Mouse (Mus musculus): ENCODE measurements around the gene Dnajc7. TPM values are rescaled to one million over a fixed set of nuclear protein-coding genes. Genes with fewer than 3 reads are reported as not detected.
"Not testable (repeated sequence)": the region's sequence is repeated elsewhere in the genome, so short reads cannot be mapped to it uniquely, and the experiment has no call there.

Dnajc7 gene
- total RNA-seq (2015) = 81.2 and 93.3 TPM in 2 replicates
- total RNA-seq (2017) = 102 and 136 TPM in 2 replicates

DNA sequence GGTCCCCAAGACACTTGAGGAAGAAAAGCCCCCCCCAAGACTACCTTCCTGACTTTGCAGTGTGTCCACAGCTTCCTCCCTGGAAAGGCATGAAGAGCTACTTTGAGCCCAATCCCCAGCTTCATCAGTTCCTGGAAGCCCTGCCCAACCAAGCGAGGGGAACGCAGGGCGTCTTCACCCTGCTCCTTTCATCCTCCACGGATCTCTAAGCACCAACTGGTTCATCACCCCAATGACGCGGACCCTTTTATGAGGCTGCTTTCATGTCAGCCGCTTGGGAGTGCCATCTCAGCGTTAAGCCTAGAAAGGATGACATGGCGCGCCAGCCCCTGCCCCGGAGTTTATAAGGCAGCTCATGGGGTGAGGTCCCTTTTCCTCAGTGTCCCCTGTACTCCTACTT, at the start of gene Dnajc7:
TSS of gene Dnajc7 (minus strand) at position 187 of the 400 bp plus-strand sequence.
- no peak for ATAC-seq (replicated peaks; ENCODE audit: poor library complexity)

DNA sequence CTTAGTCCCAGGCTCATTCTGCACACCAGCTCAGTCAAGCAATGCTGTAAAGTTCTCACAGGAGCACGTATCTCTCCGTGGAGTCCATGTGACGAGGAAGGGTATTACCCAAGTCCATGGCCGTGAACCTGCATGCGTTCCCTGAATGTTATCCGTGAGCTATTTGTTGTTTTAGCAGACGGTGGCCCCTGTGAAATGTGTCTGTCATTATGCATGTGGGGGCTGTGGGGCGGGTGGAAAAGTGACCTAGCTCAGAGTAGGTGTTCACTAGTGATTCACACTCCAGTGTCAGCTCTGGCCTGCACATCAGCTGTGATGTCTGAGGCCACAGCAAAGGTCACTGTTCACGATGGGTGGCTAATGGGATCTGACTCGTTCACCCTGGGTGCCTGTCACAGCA, 39.8 kb upstream of the Dnajc7 start:
- ATAC-seq (replicated peaks; ENCODE audit: poor library complexity) = no peak

DNA sequence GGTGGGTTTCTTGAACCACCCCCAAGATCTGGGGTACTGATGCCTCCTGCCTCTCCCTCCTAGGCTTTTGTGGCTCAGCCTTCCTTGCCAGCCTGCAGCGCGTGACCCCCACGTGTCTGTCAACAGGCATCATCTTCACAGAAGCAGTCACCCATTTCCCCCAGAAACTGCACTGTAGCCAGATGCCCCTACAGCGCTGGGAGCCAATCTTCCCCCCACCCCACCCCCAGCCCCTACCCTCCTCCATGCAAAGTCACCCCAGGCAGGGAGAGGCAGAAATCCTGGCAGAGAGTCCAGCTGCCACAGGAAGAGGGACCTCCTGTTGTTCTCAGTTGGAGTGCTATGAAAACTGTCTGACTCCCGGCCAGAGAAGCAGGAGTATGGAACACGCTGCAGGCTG, 36.5 kb upstream of the Dnajc7 start:
- no peak for ATAC-seq (replicated peaks; ENCODE audit: poor library complexity)

DNA sequence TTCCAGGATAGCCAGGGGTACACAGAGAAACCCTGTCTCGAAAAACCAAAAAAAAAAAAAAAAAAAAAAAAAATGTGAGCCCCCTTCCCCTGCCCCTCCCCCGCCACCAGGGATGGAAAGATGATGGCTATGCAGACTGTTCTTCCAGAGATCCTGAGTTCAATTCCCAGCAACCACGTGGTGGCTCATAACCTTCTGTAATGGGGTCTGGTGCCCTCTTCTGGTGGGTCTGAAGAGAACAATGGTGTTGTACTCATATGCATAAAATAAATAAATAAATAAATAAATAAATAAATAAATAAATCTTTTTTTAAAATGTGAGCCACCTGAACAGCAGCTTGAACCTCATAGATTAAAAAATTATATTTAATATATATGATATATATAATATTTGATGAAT, 35.6 kb upstream of the Dnajc7 start:
- ATAC-seq (replicated peaks; ENCODE audit: poor library complexity) = not testable (repeated sequence)

DNA sequence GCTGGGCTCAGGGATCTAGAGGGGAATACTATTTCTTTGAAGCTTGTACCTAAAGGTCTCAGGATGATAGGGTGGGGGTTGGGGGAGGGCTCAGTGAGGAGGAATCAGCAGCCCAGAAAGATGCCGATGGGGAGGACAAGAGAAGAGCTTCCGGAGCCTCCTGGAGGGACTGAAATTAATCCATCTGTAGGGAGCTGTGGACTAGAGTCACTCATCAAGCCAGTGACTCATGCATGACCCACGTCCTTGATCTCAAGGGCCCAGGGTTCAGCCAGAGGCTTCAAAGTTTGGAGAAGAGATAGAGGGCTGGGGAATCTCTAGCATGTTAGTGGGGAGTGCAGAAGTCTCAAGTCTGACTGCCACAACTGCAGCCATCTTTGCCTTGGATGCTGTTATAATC, 31.8 kb upstream of the Dnajc7 start:
- no peak for ATAC-seq (replicated peaks; ENCODE audit: poor library complexity)

DNA sequence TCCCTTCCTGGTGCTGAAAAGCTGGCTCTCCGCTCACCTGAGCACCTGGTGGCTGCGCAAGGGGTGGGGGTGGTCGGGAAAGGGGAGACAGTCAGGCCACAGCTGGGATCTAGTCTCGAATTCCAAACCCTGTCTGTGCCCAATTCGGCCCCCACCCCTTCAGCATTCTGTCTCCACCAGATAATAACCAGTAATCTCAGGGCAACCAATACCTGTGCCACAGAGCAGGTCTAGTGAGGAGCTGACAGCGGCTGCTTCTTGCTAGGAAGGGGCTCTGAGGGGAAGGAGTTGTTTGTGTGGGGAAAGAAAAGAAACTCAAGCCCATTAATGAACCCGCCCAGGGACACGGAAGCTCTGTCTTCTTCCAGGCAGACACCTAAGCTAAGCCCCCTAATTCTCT, 31.2 kb upstream of the Dnajc7 start:
- no peak for ATAC-seq (replicated peaks; ENCODE audit: poor library complexity)

DNA sequence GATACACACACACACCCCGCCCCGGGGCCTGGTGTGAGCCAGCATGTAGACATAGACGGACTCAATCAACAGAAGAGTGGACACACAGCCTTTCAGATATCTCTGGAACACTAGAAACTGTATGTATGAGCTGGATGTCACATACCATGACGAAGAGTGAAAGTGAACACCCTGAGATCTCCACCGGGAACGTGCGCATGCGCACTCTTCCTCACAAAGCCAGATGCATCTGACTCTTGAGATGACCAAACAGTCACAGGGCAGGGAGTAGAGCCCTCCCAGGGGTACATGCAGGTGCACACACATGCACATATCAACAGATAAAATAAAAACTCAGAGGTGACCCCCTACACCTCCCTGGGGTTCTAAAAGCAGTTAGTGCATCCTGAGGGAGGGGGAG, 28.4 kb upstream of the Dnajc7 start:
- ATAC-seq (replicated peaks; ENCODE audit: poor library complexity) = no peak

DNA sequence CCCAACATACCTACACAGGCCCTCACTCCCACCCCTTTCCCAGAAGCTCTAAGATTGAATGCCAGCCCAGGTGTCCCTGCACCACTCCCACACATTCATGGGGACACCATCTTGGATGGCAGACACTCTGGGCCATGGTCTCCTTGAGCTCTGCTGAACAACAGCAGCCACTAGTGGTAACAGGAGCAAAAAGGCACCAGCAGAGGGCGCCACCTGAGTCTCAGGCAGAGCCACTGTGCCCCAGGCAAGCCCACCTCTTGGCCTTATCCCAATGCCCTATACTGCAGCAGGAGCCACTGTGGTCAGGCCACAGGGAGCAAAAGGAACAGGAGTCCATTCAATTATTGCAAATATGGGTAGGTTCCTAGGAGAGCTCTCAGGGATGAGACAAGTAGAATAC, 26.3 kb upstream of the Dnajc7 start:
- peak; percentile 94 for ATAC-seq (replicated peaks; ENCODE audit: poor library complexity)

DNA sequence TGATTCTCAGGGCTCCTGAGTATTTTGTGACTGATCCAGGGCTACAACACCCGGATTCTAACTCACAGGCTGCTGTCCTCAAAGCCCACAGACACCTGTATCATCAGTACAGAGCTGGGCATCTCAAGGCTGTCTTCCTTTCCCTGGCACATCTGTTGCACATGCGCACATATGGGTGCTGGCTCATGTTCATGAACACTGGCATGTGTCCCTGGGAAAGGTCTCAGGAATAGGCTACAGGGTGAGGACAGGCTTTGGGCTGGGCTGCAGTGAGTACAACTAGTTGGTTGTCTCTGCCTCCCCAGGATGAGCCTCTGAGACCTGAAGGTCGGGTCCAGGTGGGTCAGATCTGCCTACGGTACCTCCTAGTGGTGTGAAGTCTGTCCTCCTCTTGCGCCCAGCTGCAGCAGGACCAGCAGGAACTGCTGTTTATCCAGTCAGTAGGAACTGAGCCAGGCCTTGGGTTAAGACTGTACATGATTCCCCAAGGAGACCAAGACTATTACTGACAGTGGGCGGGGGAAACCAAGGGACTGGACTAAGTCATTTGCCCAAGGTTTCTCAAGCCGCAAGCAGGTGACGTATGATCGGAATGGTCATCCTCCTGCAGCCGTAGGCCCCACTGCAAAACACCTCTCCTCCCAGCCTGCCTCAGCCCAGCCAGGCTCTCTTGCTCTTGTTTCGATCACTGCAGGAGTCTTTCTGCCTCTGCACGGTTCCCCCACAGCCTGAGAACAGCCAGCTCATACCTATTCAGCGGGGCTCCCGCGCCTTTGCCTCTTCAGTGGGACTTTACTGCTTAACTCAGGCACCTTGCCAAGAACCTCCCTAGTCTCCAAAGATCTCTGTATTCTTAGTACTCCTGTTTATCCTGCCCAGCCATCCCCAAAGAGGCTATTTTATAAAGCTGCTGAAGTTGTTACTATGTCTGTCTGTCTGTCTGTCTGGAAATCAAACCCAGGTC, 23.9 kb upstream of the Dnajc7 start:
- ATAC-seq (replicated peaks; ENCODE audit: poor library complexity) = no peak

DNA sequence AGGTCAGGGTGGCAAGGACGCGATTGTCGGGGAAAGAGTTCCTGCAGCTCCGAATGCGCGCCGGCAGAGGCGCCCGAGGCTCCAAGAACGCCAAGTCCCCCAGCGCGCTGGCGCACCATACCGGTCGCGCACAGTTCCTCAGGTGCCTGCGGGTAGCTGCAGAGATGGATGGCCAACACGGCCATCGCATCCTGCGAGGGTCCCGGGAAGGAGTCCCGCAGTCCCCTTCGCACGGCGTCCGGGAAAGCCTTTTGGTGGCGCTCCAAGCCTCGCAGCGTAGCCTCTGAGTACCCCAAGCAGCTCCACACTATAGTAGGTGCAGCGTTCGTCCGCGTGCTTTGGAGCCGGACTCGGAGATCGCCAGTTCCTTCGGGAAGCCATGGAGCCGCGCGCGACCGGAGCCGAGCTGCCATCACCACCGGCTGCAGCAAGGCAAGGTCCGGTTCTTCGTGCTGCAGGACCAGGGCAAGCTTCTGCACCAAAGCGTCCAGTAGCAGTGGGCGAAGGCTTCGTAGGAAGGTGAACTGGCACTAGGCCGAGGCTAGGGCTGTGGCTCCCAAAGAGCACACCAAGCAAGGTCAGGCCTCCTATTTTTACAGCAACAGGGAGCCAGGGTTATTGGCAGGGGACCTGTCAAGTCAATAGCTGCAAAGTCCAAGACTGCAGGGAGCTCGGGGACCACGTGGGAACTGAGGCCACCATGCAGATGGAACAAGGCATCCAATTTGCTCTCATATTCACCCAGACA, 20.4 kb upstream of the Dnajc7 start:
- ATAC-seq (replicated peaks; ENCODE audit: poor library complexity) = peak; percentile 85

DNA sequence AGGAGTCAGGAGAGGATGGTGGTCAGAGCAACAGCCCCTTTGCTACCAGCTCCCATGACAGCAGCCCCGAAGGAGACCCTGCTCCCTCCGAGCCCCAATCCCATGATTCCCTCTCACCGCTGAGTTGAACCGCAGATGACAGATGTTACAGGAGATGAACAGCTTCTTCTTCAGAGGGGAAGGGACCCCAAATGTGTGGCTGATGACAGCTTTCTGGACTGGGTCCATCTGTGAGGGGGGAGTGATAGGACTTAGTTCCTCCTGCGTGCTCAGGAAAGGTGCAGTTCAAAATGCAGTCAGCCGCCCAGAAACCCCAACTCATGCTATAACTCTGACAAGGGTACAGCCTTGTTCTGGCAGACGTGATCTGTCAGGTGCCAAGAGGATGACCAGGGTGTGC, 14.6 kb upstream of the Dnajc7 start:
- no peak for ATAC-seq (replicated peaks; ENCODE audit: poor library complexity)

DNA sequence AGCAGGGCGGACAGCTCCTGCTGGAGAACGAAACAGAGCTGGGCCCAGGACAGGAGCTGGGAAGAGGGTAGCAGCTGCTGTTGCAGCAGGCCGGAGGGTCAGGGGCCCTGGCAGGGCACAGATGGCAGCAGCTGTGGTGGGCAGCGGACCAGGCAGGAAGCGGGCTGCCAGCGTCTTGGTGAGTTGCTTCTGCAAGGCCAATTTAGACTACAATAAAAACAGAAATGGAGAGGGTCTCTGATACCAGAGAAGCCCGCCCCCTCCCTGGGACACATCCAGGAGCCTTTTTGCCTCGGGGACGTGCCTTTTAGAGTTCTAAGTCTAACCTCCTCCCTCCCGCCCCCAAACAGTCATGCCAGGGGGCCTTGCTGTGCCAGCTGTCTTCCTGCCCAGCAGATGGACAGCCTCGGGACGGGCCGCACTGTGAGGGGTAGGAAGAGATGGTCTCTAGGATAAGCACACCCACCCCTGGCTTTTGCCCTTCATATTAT, 8.9 kb upstream of the Dnajc7 start:
- no peak for ATAC-seq (replicated peaks; ENCODE audit: poor library complexity)

DNA sequence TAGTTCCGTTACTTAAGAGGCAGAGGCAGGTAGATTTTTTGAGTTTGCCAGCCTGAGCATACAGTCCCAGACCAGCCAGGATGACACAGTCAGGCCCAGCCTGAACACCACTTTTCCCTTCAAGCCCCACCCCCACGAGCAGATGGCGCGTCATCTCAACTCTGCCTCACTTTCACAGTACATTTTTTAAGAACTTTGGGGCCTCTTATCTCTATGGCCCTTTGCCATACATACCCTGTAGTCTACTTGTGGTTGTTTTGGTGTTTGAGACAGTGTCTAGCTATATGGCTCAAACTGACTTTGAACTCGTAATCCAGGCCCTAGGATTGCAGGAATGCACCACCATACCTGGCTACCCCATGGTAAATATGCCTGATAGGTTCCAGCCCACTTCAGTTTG, 8.1 kb upstream of the Dnajc7 start:
- peak; percentile 52 for ATAC-seq (replicated peaks; ENCODE audit: poor library complexity)

DNA sequence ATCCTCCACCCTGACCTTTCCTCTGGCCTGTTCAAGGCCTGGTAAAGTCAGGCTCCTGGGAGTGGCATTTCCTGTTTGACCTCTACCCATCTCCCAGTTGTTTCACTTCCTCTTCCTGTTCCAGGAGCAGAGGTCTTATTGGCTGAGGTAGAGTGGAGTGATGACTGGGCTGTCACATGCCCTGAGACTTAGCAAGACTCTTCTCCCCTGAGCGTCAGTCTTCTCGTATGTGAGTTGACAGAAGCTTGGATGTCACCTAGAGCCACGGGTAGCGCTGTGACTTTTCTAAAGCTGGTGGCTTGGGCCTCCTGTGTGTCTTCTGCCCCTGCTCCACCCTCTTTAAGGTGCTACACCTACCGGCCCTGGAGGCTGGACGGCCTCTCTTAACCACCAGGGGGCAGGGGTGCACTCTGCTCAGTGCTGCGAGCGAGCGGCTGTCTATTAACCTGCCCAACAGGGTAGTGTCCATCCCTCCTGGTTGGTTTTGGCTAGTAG, 6.8 kb upstream of the Dnajc7 start:
- ATAC-seq (replicated peaks; ENCODE audit: poor library complexity) = peak; percentile 62

DNA sequence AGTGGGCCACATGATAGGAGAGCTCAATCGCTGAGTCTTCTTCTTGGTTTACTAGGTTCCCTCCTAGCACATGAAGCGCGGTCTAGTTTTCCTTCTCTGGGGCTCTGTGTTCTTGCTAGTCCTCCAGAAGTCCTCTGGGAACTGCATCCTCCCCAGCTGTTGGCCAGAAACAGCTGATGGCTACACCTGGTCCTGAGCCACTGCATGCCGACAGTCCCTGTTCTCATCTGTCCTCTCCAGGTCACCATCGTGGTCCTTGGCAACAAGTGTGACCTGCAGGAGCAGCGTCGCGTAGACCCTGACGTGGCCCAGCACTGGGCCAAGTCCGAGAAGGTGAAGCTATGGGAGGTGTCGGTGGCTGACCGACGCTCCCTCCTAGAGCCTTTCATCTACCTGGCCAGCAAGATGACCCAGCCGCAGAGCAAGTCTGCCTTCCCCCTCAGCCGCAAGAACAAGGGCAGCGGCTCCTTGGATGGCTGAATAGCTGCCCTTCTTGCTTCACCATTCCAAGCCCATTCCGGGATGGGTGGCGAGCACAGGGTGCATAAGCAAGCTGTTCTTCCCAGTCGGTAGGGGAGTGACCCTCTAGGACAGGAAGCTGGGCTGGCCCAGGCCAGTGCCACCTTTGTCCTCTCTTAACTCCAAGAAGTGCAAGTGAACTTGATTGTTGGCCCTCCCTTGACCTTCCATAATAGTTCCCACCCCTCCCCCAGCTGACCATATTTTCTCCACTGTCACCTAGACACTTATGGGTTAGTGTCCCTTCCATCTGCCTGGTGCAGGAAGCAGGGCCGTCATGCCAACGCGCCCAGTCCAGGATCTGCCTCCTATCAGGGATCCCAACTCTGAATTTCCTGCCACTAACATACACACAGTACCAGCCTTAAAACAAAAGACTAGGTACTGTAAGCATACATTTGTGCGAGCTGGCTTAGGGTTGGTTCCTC, 6.1 kb upstream of the Dnajc7 start:
- no peak for ATAC-seq (replicated peaks; ENCODE audit: poor library complexity)

DNA sequence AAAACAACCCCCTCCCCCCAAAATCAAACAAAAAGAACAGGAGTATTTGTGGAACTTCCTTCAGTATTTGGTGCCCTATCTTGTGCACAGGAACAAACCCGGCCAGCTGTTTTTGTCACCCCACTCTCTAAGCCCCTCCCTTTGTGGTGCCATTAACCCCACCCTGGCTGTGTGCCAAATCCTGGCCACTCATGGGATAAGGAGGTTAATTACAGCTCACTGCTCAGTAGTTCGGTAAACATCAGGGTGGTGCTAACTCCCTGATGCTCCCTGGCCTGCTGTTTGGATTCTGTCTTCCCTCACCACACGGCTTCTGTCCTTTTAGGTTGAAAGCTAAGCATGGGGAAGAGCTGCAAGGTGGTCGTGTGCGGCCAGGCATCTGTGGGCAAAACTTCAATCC, 3.9 kb upstream of the Dnajc7 start:
- ATAC-seq (replicated peaks; ENCODE audit: poor library complexity) = no peak

DNA sequence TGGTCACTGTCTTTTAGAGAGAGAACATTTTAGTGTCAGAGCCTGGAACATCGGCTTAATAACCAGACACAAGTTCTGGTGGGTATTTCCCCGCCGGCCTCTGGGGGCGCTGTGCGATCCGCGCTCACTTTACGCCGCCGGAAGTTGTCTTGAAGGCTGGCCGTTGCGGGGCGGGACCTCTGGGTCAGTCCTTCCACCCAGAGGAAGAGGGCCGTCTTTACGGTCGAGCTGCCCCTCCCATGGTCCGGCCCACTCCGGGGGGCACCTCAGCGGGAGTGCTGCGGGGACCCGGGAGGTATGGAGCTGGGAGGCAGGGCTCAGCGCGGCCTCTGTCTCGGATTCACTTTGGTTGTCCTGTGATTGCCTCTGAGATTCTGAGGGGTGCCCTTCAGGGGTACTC, 2.7 kb upstream of the Dnajc7 start:
- peak; percentile 63 for ATAC-seq (replicated peaks; ENCODE audit: poor library complexity)

DNA sequence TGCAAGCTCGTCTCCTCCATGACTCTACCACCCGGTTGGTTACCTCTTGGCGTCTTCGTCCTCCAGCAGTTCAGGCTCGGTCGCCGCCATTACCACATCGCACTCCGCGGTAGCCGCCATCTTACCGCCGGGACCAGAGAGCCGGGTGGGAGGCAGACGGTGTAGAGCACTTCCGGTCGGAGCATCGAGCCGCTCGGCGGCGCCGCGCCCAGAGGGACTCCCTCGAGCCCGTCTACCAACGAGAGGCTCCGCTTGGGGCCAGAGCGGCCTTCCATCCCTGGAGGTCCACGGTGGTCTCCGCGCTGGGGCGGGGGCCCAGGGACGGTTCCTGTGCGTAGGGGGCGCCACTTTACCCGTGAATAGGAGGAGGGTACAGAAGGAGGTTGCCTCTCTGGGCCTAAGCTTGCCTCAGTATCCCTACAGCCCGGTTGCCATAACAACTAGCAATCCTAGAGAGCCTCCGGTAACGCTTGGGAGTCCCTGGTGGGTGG, 438 bp downstream of the Dnajc7 start:
- ATAC-seq (replicated peaks; ENCODE audit: poor library complexity) = peak; percentile 81

DNA sequence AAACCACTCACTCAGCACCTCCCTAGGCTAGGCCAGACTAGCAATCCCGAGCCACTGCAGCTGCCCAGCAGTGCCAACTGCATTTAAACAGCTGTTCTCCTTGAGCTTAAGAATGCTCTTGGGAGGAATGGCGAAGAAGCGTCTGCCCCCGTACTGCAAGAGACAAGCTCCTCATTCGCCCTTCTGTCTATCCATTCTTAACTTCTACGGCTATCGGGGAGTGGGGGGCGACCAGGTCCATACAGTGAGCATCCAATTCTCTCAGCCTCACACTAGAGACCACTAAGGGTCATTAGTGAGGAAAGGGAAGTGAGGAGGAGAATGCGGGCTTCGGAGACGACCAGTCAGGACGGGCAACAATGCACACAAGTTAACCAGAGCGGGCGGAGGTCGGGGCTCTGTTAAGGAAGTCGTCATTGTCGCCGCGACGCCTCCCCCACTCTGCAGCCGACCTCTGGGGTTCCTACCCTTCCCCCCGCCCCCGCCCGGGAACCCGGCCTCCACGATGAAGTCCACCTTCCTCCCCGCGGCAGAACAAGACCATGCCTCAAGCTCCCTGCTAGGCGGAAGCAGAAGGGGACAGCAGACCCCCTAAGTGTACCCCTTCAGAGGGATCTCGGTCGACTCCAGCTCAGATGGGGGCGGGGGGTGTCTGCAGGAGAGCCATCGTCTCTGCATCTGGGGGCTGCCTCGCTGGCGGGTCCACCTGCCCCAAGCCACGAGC, 1.0 kb downstream of the Dnajc7 start, which contains the start of gene Nkiras2:
TSS of gene Nkiras2 (plus strand) at position 484 of the 724 bp plus-strand sequence.
- peak; percentile 59 for ATAC-seq (replicated peaks; ENCODE audit: poor library complexity)

DNA sequence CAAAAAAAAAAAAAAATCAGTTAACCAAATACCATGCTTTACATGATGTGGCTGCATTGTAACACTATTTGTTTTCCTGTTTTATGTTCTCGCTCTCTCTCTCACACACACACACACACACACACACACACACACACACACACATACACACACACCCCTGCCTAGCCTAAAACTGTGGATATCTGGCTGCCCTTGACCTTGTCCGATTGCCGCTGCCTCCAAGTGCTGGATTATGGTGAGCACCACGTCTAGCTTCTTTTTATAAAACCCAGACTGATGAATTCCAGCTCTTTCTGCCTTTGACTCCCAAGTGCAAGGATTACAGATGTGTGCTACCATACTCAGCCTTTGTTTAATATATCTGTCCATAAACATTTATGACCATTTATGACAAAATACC, 2.5 kb downstream of the Dnajc7 start:
- ATAC-seq (replicated peaks; ENCODE audit: poor library complexity) = no peak
